ENCODE assay signal across 13 mouse cellular contexts in genomic region chr5:91270747-91271146, GRCm38 (mm10).
DNase-seq lines count a peak whose midpoint lies in the region; ATAC-seq and TF ChIP-seq lines count a peak whose summit lies in the region.
"Had no signal": no experiment of that assay in that cellular context is flagged by ENCODE, and none has a peak within 500 bp of the region (broad histone marks: within the 10 kb centered on the region; RNA-seq: fewer than 3 reads in every experiment).

No protein-coding gene starts in this region.

- no peak overlapping the region for H3K27ac ChIP-seq in hindbrain, postnatal 0 days
- H3K27ac ChIP-seq in hindbrain, embryonic 10.5 days: no peak overlapping the region
- no peak overlapping the region for H3K27ac ChIP-seq in midbrain, postnatal 0 days (ENCODE audit: low read depth, low read length)
- no peak overlapping the region for H3K27ac ChIP-seq in midbrain, embryonic 15.5 days
- H3K27ac ChIP-seq: forebrain, embryonic 15.5 days; neural tube, embryonic 13.5 days had no signal

- H3K9me3 ChIP-seq in hindbrain, postnatal 0 days (ENCODE audit: low read length): no peaks in the 10 kb centered on the region
- no peaks in the 10 kb centered on the region for H3K9me3 ChIP-seq in hindbrain, embryonic 10.5 days
- no peaks in the 10 kb centered on the region for H3K9me3 ChIP-seq in midbrain, postnatal 0 days (ENCODE audit: low read length)
- no peaks in the 10 kb centered on the region for H3K9me3 ChIP-seq in midbrain, embryonic 15.5 days
- H3K9me3 ChIP-seq: forebrain, embryonic 15.5 days; megakaryocyte, embryonic 14.5 days; neural tube, embryonic 13.5 days had no signal

- no peaks in the 10 kb centered on the region for H3K4me1 ChIP-seq in hindbrain, postnatal 0 days (ENCODE audit: insufficient read depth, low read length)
- H3K4me1 ChIP-seq in hindbrain, embryonic 10.5 days (replicated peaks): no peaks in the 10 kb centered on the region
- H3K4me1 ChIP-seq in midbrain, postnatal 0 days (ENCODE audit: insufficient read depth, low read length): no peaks in the 10 kb centered on the region
- H3K4me1 ChIP-seq in midbrain, embryonic 15.5 days: no peaks in the 10 kb centered on the region
- H3K4me1 ChIP-seq: forebrain, embryonic 15.5 days; megakaryocyte, embryonic 14.5 days; neural tube, embryonic 13.5 days had no signal

- DNase-seq in hindbrain, postnatal 0 days (ENCODE audit: low spot score): no peak
- no peak for DNase-seq in hindbrain, embryonic 10.5 days (ENCODE audit: low spot score)
- no peak for DNase-seq in midbrain, postnatal 0 days (ENCODE audit: low spot score)
- DNase-seq in brain, adult 2 months (ENCODE audit: low read depth, low spot score): peak; percentile 13
- no peak for DNase-seq in frontal cortex, postnatal 36 days (ENCODE audit: low spot score in 2 of 2)
- DNase-seq in gastrocnemius, postnatal 25 days: no peak
- DNase-seq: left cerebral cortex, postnatal 4 days; right cerebral cortex, postnatal 4 days had no signal

- no peak overlapping the region for H3K4me3 ChIP-seq in hindbrain, postnatal 0 days (ENCODE audit: low read length)
- H3K4me3 ChIP-seq in hindbrain, embryonic 10.5 days: no peak overlapping the region
- no peak overlapping the region for H3K4me3 ChIP-seq in midbrain, postnatal 0 days (ENCODE audit: low read depth, low read length)
- no peak overlapping the region for H3K4me3 ChIP-seq in midbrain, embryonic 15.5 days
- H3K4me3 ChIP-seq: forebrain, embryonic 15.5 days; megakaryocyte, embryonic 14.5 days; neural tube, embryonic 13.5 days had no signal

- H3K36me3 ChIP-seq in hindbrain, postnatal 0 days (ENCODE audit: insufficient read depth, low read length): no peaks in the 10 kb centered on the region
- no peaks in the 10 kb centered on the region for H3K36me3 ChIP-seq in hindbrain, embryonic 10.5 days
- no peaks in the 10 kb centered on the region for H3K36me3 ChIP-seq in midbrain, postnatal 0 days (ENCODE audit: insufficient read depth, low read length)
- no peaks in the 10 kb centered on the region for H3K36me3 ChIP-seq in midbrain, embryonic 15.5 days (replicated peaks)
- H3K36me3 ChIP-seq: forebrain, embryonic 15.5 days; neural tube, embryonic 13.5 days had no signal

- 0 out of 2 replicates have a peak, but pooled peaks have one; percentile 26 for TF ChIP-seq CTCF in hindbrain, postnatal 0 days (IDR thresholded peaks at IDR 0.05; ENCODE audit: low read depth)
- peak; percentile 17; the same call in 1 of the 2 replicates for TF ChIP-seq CTCF in midbrain, postnatal 0 days (IDR thresholded peaks at IDR 0.05)

- 85% methylated on average over 1 of the region's 1 CpGs for WGBS in hindbrain, postnatal 0 days
- WGBS in hindbrain, embryonic 10.5 days: 83% methylated on average over 1 of the region's 1 CpGs
- WGBS in midbrain, postnatal 0 days: 81% methylated on average over 1 of the region's 1 CpGs
- WGBS in midbrain, embryonic 15.5 days: 67% methylated on average over 1 of the region's 1 CpGs

- no peaks in the 10 kb centered on the region for H3K27me3 ChIP-seq in hindbrain, postnatal 0 days (ENCODE audit: insufficient read depth, low read length)
- H3K27me3 ChIP-seq in hindbrain, embryonic 10.5 days (ENCODE audit: insufficient read depth, poor library complexity, severe bottlenecking): no peaks in the 10 kb centered on the region
- no peaks in the 10 kb centered on the region for H3K27me3 ChIP-seq in midbrain, postnatal 0 days (ENCODE audit: insufficient read depth, low read length)
- H3K27me3 ChIP-seq in midbrain, embryonic 15.5 days (replicated peaks): no peaks in the 10 kb centered on the region
- H3K27me3 ChIP-seq: forebrain, embryonic 15.5 days; neural tube, embryonic 13.5 days had no signal

- H3K9ac ChIP-seq in hindbrain, postnatal 0 days (replicated peaks; ENCODE audit: low read length): no peak overlapping the region
- no peak overlapping the region for H3K9ac ChIP-seq in midbrain, postnatal 0 days (replicated peaks; ENCODE audit: low read length, poor library complexity, severe bottlenecking)
- no peak overlapping the region for H3K9ac ChIP-seq in midbrain, embryonic 15.5 days
- H3K9ac ChIP-seq: forebrain, embryonic 15.5 days; neural tube, embryonic 13.5 days had no signal

- H3K4me2 ChIP-seq in hindbrain, postnatal 0 days (ENCODE audit: low read depth, low read length): no peak overlapping the region
- no peak overlapping the region for H3K4me2 ChIP-seq in midbrain, postnatal 0 days (ENCODE audit: low read depth, low read length, poor library complexity, severe bottlenecking)
- H3K4me2 ChIP-seq in midbrain, embryonic 15.5 days: no peak overlapping the region
- H3K4me2 ChIP-seq: forebrain, embryonic 15.5 days; neural tube, embryonic 13.5 days had no signal

- ATAC-seq in hindbrain, postnatal 0 days: no peak
- ATAC-seq in midbrain, postnatal 0 days (ENCODE audit: low FRiP score): no peak
- ATAC-seq in midbrain, embryonic 15.5 days (replicated peaks): no peak
- 0 out of 2 replicates have a peak, but pooled peaks have one; percentile 24 for ATAC-seq in megakaryocyte, adult 5-6 weeks (ENCODE audit: poor library complexity, severe bottlenecking)
- ATAC-seq: forebrain, embryonic 15.5 days had no signal
